Mouse (Mus musculus): ENCODE data around the gene Tmem246.

The Tmem246 gene

GRCm38 (mm10) chr4:49586811-49587210, 10.9 kb downstream of the Tmem246 start:
- ChIA-PET CTCF (no interaction called here), POLR2A (no interaction called here)

DNA sequence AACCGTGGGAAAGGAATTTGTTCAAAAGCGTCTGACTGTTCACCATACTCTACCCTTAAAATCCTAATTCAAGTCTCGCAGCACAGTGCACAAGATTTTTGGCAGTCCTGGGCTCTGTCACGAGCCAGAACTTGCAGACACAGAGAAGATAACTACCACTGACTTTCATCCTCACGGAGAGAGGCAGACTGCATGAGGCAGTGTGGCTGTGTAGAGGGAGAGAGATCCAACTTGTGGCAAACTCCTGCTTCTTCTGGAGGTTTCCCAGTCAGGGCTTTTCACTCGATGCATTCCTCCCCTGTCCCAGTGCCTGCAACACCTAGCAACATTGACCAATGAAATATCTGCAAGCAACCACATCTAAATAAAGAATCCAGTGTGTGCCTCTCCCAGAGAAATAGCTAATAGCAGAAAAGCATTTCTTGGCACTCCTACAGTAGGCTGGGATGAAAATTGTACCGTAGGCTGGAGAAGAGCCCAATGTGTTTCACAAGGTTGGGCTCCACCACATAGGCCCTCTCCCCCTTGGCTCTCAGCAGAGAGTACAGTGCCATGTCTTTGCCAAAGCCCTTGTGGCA, 12.1 kb downstream of the Tmem246 start:
- ChIA-PET CTCF (no interaction called here), POLR2A (no interaction called here)

DNA sequence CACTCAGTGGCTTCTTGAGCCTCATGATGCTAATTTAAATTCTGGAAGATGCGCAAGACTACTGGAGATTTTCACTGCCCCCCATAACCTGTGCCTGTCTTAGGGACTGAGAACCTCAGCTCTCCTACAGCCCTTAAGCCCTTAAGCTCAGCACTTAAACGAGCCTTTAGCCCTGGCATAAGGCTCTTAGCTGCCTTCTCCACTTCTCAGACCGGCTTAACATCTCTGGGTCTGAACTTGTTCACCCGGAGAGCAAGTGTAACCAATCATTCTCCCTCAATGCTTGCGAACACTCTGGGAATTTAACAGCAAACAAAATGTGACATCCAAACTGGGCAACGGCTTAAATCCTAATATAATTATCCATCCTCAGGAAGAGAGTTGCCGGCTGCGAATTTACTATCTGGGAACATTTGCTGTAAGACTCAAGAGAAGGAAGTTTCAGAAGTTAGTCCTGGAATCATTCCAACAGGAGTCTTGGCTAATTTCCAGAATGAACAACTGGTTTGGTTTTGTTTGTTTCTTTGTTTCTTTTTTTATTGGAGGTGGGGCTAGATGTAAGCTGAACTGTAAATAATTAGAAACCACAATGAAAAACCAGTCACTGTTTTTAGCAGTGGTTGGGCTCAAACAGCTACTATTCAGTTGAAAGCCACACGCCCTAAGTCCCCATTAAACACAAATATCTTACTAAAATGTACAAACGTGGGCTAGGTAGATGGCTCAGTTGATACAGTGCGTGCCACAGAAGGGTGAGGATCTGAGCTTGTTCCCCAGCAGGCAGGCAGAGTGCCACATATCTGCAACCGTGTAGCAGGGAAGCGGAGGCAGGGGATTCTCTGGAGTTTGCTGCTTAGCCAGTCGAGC, 13.5 kb downstream of the Tmem246 start:
- CTCF ChIA-PET, result no interaction called here

GRCm38 (mm10) chr4:49581256-49581655, 16.4 kb downstream of the Tmem246 start:
- CTCF ChIA-PET, result interaction anchor here in 1 of 4 experiments (0.6 kb wide), 1 partner anchor 14 kb away, joined by 3 read pairs; no protein-coding TSS in a partner anchor

More for the DNA sequence above, 13.5 kb downstream of the Tmem246 start:
- POLR2A ChIA-PET, result interaction anchor here in 1 of 4 experiments (1.0 kb wide), 1 partner anchor 47 kb away, joined by 3 read pairs; the partner anchor contains the start of gene Rnf20

GRCm38 (mm10) chr4:49572194-49572593, 25.5 kb downstream of the Tmem246 start:
- ChIA-PET CTCF (no interaction called here), POLR2A (interaction anchor here in 1 of 4 experiments (1.3 kb wide), 1 partner anchor 54 kb away, joined by 4 read pairs; no protein-coding TSS in a partner anchor)

More at GRCm38 (mm10) chr4:49581256-49581655, 16.4 kb downstream of the Tmem246 start:
- POLR2A ChIA-PET, result no interaction called here

GRCm38 (mm10) chr4:49567613-49568012, 30.1 kb downstream of the Tmem246 start:
- ChIA-PET POLR2A (interaction anchor here in 2 of 4 experiments (1.0 to 2.1 kb wide), 3 partner anchors 35 to 64 kb away, joined by 3 to 6 read pairs (median 3); partner anchors contain the start of gene Rnf20 (in 2 of the 2)), CTCF (interaction anchor here in 3 of 4 experiments (0.6 to 2.3 kb wide), 7 partner anchors 9 to 277 kb away, joined by 3 to 20 read pairs (median 5); no protein-coding TSS in a partner anchor)

GRCm38 (mm10) chr4:49559915-49560772, 37.5 kb downstream of the Tmem246 start:
- ChIA-PET POLR2A (interaction anchor here in 1 of 4 experiments (0.9 kb wide), 1 partner anchor 47 kb away, joined by 3 read pairs; no protein-coding TSS in a partner anchor), CTCF (no interaction called here)

GRCm38 (mm10) chr4:49558181-49558580, 39.5 kb downstream of the Tmem246 start:
- POLR2A ChIA-PET, result no interaction called here
- CTCF ChIA-PET, result no interaction called here

DNA sequence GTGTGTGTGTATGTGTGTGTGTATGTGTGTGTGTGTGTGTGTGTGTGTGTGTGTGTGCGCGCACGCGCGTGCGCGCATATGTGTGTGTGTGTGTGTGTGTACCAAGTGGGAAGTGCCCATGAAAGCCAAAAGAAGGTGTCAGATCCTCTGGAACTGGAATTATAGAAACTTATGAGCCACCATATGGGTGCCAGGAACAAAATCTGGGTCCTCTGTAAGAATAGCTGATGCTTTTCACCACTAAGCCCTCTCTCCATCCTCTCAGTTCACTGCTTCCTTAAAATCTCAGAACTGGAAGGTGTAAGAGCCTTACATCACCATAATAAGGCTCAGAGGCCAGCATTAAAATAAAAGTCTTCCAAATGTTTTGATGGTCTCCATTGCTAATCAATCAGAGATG, 40.3 kb downstream of the Tmem246 start:
- CTCF ChIA-PET, result no interaction called here

GRCm38 (mm10) chr4:49553380-49553779, 44.3 kb downstream of the Tmem246 start:
- CTCF ChIA-PET, result no interaction called here
- POLR2A ChIA-PET, result interaction anchor here in 1 of 4 experiments (0.6 kb wide), 1 partner anchor 109 kb away, joined by 4 read pairs; no protein-coding TSS in a partner anchor

More for the DNA sequence above, 40.3 kb downstream of the Tmem246 start:
- POLR2A ChIA-PET, result no interaction called here

DNA sequence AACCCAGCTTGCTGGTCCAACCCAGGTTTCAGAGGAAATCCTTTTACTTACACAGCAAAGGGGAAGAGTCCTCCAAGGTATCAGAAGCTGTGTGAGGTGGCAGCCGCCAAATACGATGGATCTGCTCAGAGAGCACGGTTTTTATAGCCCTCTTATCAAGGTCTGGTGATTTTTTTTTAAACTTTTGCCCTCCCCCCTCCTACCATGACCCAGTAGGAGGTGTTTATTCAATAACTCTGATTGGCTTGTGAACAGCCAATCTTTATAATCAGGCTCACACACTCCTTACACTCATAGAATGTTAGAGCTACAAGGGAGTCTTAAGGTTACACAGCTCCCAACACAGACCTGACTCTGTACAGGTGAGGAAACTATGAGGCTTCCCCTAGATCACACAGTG, 48.3 kb downstream of the Tmem246 start, which contains the start of gene Aldob:
Gene Aldob, minus strand, starts transcription at position 164 of the 400 bp plus-strand sequence.
- ChIA-PET POLR2A (no interaction called here), CTCF (no interaction called here)

- ChIA-PET POLR2A (no interaction called here), CTCF (no interaction called here)
Observed at GRCm38 (mm10) chr4:49547544-49548219, 50.0 kb downstream of the Tmem246 start.

DNA sequence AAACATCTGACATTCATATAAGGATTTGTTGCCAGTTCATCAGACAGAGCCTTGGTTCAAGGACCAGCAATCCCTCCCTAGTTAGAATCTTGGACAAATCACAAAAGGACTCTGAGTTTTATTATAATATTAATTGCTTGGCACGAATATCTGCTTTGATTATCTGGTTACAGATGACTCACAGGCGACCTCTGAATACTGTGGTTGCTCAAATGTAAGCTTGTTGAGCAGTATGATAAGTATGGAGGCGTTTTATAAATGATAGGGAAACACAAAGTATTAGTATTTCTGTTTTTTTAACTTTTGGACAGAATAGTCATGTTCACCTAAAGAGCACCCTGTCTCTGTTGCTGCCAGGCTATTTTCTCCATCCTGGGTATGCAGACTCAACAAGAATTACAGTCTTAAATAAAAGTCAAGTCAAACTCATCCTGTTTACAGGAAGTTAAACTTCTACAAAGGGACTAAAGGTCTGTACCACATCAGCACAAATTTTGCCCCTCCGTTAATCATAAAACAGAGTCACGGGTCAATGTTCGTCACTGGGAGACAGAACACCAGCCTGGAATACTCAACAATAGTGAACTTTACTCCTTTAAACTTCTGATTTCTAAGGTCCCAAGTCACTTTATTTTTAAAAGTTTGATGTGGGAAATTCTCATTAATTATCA, 50.7 kb downstream of the Tmem246 start:
- CTCF ChIA-PET, result no interaction called here
- POLR2A ChIA-PET, result no interaction called here

DNA sequence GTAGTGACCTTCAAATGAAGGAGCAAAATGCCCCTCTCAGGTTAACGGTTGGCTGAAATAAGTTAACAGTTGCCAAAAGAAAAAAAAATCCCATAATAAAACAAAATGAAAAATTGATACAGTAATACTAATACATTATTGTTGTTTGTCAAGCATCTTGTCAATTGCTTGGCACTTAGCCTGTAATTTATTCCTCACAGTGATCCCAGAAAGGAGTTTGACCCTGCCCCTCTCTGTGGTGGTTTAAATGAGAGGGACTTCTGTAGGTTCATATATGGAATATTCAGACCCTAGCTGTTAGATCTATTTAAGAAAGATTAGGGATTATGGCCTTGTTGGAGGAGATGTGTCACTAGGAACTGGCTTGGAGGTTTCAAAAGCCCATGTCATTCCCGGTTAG, 51.6 kb downstream of the Tmem246 start:
- CTCF ChIA-PET, result no interaction called here
- POLR2A ChIA-PET, result no interaction called here

DNA sequence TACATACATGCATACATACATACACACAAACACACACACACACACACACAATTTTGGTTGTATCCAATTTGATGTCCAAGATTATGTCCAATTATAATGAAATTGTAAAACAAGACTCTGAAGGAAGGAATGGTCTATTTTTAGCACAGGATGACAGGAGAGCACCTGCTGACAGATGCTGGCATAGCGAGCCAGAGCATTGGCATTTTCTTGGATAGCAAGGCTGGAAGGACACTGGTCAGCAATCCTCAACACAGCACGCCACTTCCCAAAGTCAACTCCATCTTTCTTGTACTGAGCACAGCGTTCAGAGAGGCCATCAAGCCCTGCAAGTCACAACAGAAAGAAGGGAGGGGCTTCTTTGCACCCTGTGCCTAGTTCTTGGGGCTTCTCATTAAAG, 56.7 kb downstream of the Tmem246 start:
- CTCF ChIA-PET, result no interaction called here
- POLR2A ChIA-PET, result no interaction called here

DNA sequence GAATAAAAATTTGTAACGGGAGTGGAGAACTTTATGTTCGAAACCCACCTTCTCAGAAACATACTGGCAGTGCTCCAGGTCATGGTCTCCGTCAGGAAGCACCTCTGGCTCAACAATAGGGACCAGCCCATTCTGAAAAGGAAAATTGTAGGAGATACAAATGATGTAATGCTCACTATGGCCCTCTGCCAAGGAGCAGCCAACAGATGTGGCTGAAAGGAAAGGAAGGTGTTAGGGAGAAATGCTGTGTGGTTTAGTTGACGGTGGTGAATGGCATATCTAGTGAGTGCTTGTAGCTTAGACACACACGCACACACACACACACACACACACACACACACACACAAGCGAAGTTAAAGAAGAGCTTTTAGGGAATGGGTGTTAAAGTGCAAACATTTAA, 58.0 kb downstream of the Tmem246 start:
- ChIA-PET CTCF (no interaction called here), POLR2A (no interaction called here)

- CTCF ChIA-PET, result no interaction called here
- POLR2A ChIA-PET, result interaction anchor here in 1 of 4 experiments (1.2 kb wide), 1 partner anchor 16 kb away, joined by 4 read pairs; the partner anchor contains the start of genes Mrpl50 and Zfp189
Observed at GRCm38 (mm10) chr4:49536671-49537070, 61.0 kb downstream of the Tmem246 start.

GRCm38 (mm10) chr4:49535675-49536294, 61.9 kb downstream of the Tmem246 start:
- ChIA-PET CTCF (no interaction called here), POLR2A (interaction anchor here in 2 of 4 experiments (1.1 to 1.2 kb wide), 2 partner anchors 11 to 15 kb away, joined by 3 to 4 read pairs; partner anchors contain the start of genes Mrpl50 (in 1 of the 2) and Zfp189 (in 1 of the 2))
